Mouse (Mus musculus): Measurements from ENCODE around the gene Dync1li1.
"Not testable (repeated sequence)": the region's sequence is repeated elsewhere in the genome, so short reads cannot be mapped to it uniquely, and the experiment has no call there.

Gene Dync1li1

DNA sequence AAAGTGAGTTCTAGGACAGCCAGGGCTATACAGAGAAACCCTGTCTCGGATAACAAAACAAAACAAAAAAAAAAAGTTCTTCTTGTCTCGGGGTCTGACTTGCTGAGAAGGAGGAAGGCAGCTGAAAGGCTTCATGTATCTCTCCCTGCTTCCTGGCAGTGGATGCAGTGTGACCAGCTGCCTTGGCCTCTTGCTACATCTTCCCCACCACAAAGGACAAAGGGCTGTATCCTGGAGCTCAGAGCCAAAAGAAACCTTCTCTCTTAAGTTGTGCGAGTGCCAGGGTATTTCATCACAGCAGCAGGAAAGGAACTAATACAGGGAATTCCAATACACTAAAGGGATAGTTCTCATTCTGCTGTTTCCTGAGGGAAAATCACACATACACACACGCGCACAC, 10.0 kb upstream of the Dync1li1 start:
- DNase-seq: no peak

DNA sequence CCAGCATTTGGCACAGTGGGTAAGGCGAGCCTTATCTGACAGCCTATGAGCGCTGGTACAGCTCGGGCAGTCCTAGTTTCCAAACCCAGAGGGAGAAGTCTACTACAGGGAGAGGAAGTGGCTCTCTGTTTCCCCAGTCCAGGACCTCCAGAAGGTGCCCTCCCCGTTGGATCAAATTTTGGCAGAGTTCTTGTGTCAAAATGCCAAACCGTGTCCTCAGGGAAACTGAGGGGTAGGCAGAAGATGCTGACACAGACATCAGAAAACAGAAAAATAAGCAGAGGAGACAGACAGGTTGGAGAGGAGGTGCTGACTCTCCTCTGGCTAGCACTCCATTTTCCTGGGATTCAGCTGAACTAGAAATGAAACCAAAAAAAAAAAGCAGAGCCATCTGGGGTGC, 8.6 kb upstream of the Dync1li1 start:
- no peak for DNase-seq

DNA sequence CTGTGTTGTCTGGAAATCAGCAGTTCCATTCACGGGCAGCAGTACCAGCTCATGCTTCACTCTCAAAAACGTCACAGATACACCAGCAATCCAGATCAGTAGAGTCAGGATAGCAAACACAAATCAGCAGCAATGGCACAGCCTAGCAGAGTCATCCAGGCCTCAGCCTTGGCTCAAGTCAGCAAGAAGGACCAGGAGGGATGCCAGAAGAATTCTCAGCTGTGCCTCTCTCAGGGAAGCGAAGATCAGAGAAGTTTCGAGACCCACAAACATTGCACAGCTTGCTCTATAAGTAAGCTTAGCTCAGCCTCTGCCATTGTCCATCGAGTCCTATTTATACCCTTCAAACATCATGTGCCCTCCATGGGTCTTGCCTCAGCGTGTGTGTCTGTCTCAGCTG, 8.1 kb upstream of the Dync1li1 start:
- no peak for DNase-seq

DNA sequence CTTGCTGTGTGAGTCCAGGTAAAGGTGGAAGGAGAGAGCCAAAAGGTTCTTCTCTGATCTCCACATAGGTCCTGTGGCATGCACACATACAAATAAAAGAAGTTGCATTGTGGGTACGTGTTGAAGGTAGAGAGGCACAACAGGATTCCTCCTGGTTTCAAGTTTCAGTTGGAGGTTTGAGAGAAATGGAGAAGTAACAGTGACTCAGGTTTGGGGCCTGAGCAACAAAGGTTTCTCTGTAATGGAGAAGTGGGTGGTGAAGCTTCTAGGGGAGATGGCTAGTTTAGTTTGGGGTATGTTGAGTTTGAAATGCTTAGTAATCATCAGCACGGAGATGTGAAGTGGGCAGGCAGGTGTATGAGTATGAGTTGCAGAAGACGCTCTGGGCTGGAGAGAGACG, 6.4 kb upstream of the Dync1li1 start:
- no peak for DNase-seq

DNA sequence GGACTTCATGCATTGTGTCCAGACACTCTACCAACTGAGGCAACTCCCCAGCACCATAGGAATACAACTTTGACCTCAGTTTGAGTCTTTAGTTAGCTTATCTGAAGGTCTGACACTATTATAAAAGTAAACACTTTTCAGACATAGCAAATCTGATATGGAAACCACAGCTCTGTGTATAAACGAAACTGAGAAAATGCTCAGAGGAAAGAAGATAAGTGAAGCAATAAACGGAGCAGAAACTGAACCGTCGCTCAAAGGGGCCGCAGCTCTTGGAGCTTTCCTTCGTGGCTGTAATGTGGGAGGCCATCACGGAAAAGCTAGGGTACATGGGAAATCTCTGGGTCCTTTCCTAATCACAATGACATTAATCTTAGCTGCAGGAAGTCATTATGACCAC, 2.3 kb upstream of the Dync1li1 start:
- DNase-seq: no peak

DNA sequence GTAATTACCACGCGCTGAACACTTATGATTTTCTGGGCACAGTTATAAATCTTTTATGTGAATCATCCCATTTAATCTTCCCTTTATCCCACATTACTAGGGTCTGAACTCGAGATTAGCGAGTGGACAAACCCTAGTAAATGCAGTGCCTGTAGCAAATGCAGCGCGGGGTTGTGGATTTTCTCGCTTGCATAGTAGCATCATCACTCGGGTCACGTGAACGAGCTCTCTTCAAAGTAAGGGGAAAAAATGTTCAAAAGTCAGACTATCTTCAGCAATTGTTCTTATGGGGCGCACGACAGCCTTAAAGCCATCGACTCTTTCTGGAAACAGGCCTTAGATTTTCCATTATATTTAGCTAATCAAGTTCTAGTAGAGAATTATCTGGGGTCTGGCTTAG, 951 bp upstream of the Dync1li1 start:
- no peak for DNase-seq

DNA sequence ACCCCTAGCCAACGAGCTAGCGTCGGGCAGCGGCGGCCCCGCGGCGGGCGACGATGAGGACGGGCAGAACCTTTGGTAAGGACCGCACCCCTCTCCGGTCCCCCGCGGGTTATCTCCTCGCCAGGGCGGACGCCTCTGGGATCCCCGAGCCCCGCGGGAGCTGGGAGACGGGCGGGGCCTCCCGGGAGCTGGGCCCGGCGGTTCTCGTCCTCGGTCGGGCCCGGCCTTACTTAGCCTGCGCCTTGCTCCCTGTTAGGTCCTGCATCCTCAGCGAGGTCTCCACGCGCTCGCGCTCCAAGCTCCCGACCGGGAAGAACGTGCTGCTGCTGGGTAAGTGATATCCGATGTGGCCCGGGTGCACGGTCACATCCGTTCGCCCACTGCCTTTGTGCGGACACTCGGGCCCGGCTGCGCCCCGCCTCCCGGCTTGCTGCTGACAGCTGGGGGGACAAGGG, 390 bp downstream of the Dync1li1 start:
- no peak for DNase-seq

DNA sequence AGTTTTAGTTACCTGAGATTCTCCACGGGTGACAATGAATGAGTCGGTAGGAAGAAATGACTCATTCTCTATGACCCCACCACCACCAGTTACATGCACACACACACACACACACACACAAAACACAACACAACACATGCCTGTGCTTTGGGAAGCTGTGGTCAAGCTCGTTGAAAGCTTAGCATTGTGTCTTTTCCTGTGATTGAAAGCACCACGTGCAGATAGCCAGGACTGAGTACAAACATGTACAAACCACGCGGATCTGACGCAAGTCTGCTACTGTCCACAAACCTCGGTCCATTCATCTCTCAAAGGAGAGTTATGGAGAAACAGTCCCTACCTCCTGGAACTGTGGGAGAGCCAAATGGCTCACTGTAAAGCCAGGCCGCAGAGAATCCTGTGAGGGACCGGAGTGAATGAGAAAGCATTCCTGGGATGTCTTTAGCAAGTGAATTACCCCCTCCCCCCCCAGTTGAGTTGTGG, 1.6 kb downstream of the Dync1li1 start:
- no peak for DNase-seq

DNA sequence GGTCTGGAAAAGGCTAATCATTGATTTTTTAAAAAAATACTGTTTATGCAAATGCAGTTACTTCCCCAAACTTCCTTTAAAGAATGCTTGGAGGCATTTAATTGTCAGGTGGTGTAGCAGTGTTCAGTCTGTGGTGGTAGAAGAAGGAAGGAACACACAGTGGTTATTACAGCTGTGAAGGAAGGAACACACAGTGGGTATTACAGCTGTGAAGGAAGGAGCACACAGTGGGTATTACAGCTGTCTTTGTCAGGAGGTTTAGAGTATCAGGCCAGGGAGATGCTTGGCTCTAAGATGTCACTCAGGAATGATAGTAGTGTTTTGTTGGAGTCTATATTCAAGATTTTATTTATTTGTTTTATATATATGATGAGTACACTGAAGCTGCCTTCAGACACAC, 2.5 kb downstream of the Dync1li1 start:
- DNase-seq: no peak

DNA sequence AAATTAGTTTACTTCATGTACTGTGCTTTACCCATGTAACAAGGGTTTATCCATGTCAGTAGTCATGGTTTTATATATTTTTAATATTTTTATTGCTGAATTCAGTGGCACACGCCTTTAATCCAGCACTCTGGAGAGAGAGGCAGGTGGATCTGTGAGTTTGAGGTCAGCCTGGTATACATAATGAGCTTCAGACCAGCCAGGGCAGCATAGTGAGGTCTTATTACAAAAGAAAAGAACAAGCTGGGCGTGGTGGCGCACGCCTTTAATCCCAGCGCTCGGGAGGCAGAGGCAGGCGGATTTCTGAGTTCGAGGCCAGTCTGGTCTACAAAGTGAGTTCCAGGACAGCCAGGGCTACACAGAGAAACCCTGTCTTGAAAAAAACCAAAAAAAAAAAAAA, 7.1 kb downstream of the Dync1li1 start:
- DNase-seq: not testable (repeated sequence)

DNA sequence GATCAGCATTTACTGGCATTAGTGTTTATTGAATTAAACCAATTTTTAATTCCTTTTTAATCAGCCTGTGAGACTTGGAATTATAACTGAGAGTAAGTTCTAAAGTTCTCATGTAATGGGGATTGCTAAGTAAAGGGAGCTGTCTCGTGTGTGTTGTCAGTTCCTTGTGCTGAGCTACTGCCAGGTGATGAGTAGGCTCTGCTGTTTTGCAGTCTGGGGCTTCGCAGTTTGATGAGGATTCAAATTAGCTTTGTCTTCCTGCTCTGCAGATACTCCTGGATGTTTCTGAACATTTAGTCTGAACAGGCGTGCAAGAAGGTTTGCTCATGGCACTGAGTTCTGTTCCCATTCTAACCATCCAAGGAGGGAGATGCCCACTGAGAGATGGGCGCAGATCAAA, 8.5 kb downstream of the Dync1li1 start:
- no peak for DNase-seq

DNA sequence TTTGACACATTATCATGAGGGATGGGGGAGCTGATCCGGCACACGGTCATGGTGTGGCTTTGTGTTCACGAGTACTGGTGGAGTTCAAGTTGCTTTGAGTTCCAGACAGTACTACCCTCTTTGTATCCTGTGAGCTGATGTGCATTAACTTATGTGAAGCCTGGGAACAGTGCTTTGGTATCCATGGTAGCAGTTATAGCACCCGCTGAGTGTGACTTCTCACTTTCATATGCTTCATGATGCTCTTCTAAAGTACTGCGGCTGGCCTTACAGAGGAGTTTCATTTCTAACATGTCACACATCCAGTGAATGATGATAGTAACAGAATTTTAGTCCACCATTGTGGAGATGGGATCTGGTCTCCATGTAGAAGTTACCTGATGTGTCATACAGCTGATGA, 9.3 kb downstream of the Dync1li1 start:
- DNase-seq: no peak

DNA sequence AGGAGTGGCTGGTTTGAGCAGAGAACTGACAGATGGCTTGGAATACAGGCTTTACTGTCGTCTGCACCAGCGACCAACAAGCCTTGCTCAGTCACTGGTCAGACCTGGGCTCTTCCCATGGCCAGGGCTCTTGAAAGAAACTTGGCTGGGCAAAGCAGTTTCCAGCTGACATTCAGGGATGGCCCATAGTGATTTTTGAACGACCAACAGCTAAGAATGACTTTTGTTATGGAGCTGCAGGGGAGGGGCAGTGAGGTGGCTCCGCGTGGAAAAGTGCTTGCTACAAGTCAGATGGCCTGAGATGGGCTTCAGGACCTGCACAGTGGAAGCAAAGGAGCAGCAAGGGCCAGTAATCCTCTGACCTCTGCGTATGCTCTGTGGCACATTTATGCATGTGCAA, 10.7 kb downstream of the Dync1li1 start:
- no peak for DNase-seq

DNA sequence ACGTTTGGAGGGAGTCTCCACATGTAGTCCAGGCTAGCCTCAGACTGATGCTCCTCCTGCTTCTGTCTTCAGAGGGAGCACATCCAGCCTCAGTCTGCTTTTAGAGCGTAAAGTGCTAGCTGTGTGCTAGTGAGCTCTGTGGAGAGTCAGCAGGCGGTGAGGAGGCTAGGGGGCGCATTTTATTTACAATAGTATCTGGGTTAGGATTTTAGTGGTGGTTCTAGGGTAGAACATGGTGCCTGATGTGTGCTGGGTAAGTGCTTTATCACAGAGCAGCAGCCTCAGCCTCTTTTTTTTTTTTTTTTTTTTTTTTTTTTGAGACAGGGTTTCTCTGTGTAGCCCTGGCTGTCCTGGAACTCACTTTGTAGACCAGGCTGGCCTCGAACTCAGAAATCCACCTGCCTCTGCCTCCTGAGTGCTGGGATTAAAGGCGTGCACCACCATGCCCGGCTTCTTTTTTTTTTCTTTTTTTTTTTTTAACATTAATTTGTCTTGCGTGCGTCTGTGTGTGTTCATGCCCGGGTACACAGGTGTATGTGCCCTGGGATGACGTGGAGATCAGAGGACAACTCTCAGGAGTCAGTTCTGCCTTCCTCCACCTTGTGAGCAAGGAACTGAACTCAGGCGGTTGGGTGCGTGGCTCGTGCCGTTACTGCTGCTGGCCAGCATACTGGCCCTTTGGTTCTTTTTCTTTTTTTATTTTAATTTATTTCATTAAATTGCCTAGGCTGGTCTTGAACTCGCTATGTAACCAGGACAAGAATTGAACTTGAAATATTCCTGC, 11.5 kb downstream of the Dync1li1 start:
- no peak for DNase-seq

DNA sequence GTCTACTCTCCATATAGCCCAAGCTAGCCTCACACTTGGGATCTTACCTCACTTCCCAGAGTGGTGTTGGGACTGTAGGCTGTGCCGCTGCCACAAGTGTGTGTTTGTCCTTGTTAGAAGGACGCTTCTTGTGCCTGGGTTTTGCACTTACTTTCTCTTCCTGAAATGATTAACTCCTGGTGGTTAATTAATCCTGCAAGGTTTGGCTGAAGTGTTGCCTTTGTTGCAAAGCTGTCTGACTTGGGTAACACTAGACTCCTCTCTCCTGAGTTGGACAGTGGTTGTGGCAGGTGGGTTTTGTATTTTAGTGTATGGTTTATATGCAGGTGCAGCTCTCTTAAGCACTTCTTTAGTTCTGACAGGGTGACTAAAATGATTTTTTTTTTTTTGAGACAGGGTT, 12.4 kb downstream of the Dync1li1 start:
- no peak for DNase-seq

DNA sequence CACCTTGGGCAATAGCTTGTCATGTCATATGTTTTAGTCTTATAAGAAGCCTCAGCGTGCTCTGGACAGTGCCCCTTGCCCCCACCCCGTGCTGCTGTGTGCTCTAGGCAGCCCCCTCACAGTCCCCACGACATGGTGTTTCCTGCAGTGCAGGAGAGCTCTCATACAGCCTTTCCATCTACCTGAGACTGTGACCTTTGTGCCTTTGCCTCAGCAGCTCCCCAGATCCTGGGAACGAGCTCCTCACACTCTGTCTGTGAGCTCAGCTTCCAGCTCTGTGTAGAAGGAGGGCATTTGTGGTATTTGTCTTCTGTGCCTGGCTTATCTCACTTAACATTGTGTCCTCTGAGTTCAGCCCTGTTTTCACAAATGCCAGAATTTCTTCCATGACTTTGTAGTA, 13.3 kb downstream of the Dync1li1 start:
- DNase-seq: no peak

DNA sequence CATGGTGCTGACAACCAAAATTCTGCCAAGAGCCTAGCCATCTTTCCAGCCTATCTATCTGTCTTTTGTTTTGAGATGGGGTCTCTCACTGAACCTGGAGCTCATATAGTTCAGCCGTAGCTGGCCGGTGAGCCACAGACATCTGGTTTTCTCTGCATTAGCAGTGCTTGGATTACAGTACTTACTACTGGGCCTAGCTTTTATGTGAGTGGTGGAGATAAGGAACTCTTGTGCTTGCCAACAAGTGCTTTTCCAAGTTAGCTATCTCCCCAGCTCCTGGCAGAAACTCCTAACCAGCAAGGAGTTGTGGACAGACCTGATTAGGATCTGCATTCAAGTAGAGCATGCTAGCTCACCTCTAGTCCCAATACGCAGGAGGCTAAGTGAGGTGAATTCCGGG, 19.2 kb downstream of the Dync1li1 start:
- no peak for DNase-seq

DNA sequence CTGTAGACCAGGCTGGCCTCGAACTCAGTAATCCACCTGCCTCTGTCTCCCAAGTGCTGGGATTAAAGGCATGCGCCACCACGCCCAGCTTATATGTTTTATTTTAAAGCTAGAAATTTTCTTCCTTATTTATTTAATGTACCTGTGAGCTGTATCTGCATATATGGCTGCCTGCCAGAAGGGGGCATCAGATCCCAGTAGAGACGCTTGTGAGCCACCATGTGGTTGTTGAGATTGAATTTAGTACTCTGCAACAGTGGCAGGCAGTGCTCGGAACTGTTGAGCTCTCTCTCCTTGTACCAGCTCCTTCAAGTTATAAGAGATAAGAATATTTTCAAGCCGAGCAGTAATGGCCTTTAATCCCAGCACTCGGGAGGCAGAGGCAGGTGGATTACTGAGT, 21.8 kb downstream of the Dync1li1 start:
- DNase-seq: peak; percentile 72

DNA sequence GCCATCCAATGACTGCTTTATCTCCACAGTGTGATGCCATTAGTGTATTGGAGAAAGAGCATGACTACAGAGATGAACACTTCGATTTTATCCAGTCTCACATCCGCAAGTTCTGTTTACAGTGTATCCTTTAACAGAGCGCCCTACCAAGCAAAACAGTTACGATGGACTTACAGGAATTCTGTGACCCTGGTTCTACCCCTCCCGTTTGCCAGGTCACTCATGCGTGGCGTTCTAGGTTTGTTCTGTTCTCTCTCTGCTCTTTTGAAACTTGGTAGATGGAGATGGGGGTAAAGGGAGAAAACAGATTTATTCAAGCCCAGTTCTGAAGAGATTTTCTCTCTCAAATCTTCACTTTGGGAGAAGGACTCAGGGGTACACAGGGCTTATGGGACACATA, 24.9 kb downstream of the Dync1li1 start:
- DNase-seq: no peak

DNA sequence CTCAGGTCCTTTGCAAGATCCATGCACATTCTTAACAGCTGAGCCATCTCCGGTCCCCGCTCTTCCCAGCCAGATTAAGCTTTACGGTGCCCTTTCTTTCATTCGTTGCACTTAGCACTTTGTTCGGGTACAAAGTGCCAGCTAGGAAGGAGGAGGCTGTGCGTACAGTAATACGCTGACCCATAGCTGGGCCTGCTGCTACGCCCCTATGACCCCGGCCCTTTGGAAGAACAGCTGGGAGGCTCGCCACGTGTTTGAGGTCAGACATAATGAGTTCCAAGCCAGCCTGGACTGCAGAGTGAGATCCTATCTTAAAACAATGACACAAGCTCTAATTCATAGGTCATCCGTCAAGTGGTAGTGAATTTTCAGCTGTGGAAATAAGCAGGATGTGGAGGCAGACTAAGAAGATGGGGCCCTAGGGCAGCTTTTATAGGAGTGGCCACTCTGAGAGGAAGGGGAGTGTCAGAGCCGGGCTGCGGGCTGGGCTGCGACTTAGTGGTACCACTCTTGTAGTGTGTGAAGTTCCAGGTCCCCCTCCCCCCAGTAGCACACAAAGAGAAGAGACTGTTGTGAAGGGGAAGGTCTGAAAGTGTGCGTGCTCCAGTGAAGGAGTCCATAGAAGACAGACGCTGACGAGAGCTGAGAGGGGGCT, 28.2 kb downstream of the Dync1li1 start:
- no peak for DNase-seq

DNA sequence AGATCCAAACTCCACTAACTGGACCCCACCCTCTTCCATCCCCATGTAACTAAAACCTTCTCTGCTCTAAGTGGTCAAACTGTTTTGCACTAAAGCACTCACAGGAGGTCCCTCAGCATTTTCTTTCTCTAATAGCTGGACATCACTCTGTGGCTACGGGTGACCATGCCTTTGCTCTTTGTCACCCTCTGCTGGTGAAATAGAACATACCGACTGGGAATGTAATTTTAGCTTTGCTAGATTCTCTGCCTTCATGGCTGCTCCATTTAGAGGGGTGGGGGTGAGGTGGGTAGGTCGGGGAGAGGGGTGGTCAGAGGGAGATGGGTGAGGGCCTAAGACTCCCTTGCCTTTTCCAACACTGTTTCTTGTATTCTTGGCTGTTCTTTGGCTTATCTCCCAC, 38.7 kb downstream of the Dync1li1 start:
- DNase-seq: peak in 1 of 2 experiments; percentile 25

DNA sequence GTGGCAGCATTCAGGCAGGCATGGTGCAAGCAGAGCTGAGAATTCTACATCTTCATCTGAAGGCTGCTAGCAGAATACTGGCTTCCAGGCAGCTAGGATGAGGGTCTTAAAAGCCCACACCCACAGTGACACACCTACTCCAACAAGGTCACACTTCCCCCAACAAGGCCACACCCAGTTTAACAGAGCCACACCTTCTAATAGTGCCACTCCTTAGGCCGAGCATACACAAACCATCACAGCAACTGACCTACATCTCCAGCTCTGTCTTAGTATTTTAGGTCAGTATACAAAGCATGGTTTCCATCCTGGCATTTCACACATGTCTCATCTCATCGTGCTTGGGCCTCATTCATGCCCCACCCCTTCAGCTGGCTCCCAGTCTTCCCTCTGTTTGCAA, 39.8 kb downstream of the Dync1li1 start:
- not testable (repeated sequence) for DNase-seq

DNA sequence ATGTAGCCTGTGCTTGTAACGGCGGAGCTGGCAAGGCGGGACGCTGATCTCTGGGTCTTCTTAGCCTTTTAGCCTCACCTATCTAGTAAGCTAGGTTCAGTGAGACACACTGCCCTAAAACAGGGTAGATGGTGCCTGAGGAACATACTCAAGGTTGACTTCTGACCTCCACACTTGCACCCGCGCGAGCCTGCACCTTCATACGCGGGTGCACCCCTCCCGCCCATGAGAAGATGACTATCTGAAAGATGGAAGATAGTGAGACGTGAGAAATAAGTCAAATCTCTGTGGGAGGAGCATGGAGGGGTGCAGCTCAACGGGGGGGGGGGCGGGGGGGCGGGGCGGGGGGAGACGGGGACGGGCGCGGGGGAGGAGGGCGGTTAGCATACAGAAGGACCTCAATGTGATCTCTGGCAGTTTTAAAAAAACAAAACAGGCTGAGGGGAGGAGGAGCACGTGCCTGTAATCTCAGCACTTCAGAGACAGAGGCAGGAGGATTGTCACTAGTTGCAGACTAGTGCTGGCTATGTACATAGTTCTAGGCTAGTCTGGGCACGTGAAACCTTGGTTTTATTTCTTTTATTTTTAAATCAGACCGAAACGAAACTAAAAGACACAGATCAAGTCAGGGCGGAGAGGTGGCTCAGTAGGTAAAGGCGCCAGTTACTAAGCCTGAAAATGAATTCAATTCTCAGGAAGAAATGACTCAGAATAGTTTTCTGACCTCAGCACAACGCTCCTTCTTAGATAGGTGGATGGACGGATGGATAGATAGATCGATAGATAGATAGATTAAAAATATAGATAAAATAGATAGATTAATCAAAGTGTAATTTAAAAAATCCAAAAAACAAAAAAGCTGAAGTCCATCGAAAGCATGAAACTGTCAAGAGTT, 41.6 kb downstream of the Dync1li1 start:
- DNase-seq: peak; percentile 53 to 57

All from B cell, adult 2 months (primary cell).